Mouse (Mus musculus): ENCODE measurements at regions not wholly inside any gene's neighbourhood (a gene's known extent, or its start where the extent isn't known, plus 50 kb on each side); places are given as distances from the start of the nearest gene placed in this dataset.

DNA sequence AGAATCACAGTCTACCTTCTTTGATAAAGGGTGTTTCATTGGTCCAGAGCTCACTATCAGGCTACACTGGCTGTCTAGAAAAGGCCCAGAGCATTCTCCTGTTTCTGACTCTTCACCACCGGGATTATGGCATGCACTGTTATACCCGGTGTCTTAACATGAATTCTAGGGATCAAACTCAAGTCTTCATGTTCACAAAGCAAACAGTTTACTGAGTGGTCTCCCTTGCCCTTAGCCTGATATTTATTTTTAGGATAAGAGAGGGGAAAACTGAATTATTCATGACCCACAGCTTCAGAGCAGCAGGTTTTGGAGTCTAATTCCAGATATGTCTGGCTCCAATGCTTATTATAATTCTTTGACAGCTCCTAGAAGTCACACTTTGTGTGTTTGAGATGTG is 596.0 kb upstream of the Gm26657 start:
- DNase-seq, result no peak
- TF ChIP-seq CTCF (IDR thresholded peaks at IDR 0.05), result no peak

DNA sequence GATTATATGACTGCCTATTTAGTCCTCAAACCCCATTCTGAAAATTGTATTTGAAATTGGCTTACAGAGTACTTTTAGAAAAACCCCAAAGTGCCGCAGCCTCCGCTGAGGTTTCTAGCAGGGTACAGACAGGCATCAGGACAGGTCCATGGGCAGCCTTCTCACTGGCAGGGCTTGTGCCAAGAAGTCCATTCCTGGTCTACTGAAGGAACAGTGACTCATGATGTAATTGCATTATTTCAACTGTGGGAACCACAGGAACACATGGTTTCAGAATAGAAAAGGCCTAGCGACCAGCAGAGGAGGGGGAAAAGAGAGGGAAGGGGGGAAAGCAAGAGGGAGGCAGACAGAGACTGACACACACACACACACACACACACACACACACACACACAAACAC is 603.0 kb upstream of the Gm26657 start:
- intact Hi-C loops (cut with DNase I), result no loop called here
- DNase-seq, result no peak
- TF ChIP-seq CTCF (IDR thresholded peaks at IDR 0.05), result no peak
- Histone ChIP-seq H3K27ac (no peak overlapping the region), H3K4me3 (no peak overlapping the region)

More for the DNA sequence above, 596.0 kb upstream of the Gm26657 start:
- H3K27ac ChIP-seq, result no peak overlapping the region
- H3K4me3 ChIP-seq, result no peak overlapping the region
- intact Hi-C loops (cut with DNase I), result no loop called here

DNA sequence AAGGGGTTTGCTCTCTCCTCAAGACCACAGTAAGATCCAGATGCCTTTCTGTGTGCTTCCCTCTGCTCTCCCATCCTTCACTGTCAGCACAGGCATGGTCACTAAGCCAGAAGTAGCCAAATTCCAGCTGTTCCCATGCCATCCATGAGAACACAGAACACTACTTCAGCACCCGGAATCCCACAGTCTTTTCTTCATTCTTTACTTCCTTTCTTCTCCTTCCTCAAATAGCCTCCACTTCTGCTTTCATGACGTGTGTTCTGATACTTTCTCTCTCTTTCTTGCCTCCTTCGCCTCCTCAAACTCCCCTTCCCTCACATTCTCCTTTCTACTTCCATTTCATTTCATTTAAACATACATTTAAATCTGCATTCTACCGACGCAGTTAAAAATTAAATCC is 602.1 kb upstream of the Klf4 start:
- no peak for DNase-seq
- no peak for TF ChIP-seq CTCF (IDR thresholded peaks at IDR 0.05)
- no peak overlapping the region for H3K4me3 ChIP-seq
- intact Hi-C loops (cut with DNase I), result no loop called here
- H3K27ac ChIP-seq, result no peak overlapping the region

DNA sequence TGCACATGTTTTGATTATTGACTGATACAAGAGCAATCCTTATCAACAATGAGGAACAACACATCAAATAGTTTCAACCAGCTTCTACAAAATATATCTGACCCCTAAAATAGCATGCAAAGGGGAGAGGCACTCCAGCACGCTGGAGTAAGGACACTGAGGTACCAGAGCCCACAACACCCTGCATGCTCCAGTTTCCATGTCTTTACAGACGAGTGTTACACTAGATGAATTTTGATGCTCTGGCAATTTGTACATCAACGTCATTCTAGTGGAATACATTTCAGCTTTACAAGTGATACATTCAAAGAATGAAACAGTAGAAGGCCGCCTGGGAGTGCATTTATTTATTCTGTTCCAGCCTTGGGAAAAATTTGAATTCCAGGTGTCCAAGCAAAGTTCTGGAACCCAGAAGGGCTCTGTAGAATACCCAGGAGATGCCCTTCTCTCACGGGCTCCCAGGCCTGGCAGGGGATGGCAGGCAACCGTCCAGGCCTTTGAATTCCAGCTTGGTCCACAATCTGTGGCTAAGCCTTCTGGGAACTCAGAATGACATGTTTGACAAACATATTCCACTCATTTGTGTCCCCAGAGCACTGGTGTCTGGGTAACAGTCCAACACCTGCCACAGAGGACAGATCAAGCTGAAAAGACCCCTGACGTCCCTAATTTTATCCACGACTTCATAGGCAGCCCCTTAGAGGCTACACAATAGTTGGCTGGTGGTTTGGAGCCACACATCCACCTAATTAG is 595.6 kb upstream of the Klf4 start:
- intact Hi-C loops (cut with DNase I), result no loop called here
- no peak for DNase-seq
- Histone ChIP-seq H3K27ac (no peak overlapping the region), H3K4me3 (no peak overlapping the region)
- no peak for TF ChIP-seq CTCF (IDR thresholded peaks at IDR 0.05)

DNA sequence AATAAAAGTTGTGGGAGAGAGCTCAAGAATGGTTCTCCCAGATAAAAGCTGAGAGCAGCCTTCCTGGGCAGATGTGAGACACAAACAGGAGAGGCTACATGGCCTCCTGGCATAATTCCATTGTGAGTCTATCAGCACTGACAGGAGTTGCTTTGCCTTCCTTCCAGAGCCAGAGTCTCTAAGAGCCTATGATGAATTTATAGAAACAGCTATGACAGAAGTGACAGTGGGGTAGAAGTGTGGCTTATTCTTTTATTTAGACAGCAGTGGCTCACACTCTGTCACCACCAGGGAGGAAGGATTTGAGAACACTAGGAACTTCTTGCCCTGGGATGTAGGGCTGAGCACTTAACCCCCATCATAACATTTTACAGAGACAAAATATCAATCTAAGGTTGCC is 592.2 kb upstream of the Klf4 start:
- intact Hi-C loops (cut with DNase I), result no loop called here
- DNase-seq, result no peak
- TF ChIP-seq CTCF (IDR thresholded peaks at IDR 0.05), result no peak
- no peak overlapping the region for H3K27ac ChIP-seq
- no peak overlapping the region for H3K4me3 ChIP-seq

DNA sequence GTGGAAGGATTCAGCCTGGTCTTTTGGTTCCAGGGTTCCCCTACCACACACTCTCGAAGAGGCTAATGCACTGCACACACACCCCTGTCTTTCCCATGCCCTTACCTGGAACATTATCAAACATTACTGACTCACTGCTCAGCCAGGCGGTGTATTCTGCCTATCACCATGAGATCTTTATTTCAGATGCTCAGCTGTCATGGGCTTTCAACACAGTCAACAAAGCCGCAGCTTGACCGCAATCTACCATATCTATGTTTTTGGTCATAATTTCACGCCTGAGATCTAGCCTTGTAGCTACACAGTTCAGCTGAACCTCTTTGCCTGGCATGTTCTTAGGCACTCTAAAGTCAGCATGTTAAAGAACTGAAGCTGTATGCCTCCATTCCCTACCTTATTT is 589.9 kb upstream of the Klf4 start:
- no peak overlapping the region for H3K27ac ChIP-seq
- TF ChIP-seq CTCF (IDR thresholded peaks at IDR 0.05), result no peak
- no peak for DNase-seq
- intact Hi-C loops (cut with DNase I), result no loop called here
- H3K4me3 ChIP-seq, result no peak overlapping the region

DNA sequence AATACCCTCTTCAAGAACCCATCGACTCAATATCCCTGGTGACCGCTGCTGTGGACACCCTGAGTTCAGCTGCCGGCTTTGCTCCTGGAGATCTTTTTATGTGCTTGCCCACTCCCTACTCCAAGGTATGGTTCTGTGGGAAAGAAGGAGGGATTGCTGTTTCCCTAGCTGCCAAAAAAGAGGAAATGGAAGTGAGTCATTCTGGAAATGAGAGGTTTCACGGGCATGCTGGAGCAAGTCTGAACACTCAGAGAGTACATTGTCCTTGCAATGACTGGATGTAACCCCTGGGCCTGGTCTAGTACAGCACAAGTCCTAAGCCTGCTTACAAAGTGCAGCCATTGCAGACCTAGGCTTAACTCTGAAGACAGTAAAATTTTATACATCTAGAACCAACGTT is 589.4 kb upstream of the Klf4 start:
- TF ChIP-seq CTCF (IDR thresholded peaks at IDR 0.05), result no peak
- Histone ChIP-seq H3K27ac (no peak overlapping the region), H3K4me3 (no peak overlapping the region)
- intact Hi-C loops (cut with DNase I), result no loop called here
- DNase-seq, result no peak

DNA sequence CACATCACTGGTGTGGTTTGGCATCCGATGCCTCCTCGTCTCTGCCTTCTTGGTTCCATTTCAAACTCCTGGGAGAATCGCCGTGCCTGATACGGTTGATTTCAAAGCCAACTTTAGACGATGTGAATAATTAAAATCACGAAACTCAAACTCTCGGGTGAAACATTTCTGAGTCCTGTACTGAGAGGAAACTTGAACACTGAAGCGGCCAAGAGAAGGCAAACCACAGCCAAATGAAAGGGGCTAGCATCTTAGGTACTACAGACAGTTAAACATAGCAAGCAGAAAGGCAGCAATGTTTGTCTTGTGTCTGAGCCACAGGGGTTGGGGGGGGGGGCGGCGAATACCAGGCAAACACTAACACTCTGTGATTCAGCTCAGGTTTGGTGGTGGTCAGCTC is 588.1 kb upstream of the Klf4 start:
- TF ChIP-seq CTCF (IDR thresholded peaks at IDR 0.05), result no peak
- intact Hi-C loops (cut with DNase I), result no loop called here
- H3K27ac ChIP-seq, result no peak overlapping the region

DNA sequence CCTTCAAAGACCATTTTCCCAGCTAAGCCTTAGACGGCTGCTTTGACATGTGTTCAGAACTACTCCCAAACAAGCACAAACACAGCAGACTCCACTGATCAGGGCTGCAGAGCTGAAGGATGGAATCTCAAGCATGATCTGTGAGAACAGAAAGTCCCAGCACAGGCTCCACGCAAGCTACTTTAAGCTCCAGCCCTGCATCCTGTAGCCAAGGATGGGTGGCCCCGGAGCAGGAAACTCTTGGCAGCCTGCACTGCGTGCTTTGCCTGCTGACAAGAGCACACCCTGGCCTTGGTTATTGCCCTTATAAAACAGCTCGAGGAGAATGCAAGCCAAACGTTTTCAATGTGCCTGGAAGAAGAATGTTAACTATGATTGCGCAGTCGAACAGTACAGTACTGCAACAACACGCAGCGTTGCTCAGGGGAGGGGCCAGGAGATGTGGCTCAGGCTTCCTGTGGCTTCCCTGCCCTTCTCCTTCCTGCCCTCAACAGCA is 581.5 kb upstream of the Klf4 start:
- DNase-seq, result peak; percentile 93
- intact Hi-C loops (cut with DNase I), result loop anchor here (2.0 to 10.0 kb wide), 4 partner anchors 23 to 596 kb away; partner anchors contain the start of gene Klf4
- H3K4me3 ChIP-seq, result peak overlapping the region; percentile 41
- TF ChIP-seq CTCF (IDR thresholded peaks at IDR 0.05), result no peak
- peak overlapping the region; percentile 93 for H3K27ac ChIP-seq

More for the DNA sequence above, 588.1 kb upstream of the Klf4 start:
- DNase-seq, result no peak
- H3K4me3 ChIP-seq, result no peak overlapping the region

DNA sequence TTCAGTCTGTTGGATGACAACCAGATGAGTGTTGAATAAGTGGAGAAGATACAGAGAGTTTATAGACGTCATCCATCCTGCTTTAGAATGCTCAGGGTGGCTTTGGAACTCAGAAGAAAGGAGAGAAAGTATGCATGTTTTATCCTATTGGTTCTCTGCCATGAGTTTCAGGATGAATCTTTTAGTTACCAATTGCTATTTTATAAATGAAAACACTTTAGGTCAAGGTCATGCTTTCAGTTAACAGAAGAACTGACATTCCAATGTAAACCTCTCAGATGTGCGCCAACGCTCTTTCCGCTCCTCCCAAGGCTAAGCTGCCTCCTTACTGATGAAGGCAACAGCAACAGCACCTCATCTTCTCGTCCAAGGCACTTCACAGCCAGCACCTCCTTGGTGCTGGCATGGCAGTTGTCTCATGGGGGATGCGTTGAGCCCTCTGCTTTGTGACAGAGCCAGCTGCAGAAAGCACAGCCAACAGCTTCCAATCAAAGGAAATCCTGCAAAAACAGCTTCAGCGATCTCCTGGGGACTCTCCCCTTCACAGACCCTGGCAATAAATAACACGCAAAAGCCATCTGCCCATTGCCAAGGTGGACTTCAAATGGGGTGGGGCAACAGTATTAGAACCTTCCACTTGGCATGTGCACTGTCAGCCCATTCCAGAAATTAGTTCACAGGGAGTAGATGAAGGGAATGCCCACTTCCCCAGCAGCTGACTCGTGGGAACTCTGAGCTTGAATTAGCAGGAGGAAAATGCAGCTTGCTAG is 580.9 kb upstream of the Klf4 start:
- peak; percentile 60 for DNase-seq
- Histone ChIP-seq H3K27ac (peak overlapping the region; percentile 93), H3K4me3 (peak overlapping the region; percentile 41)
- intact Hi-C loops (cut with DNase I), result loop anchor here (2.0 to 10.0 kb wide), 4 partner anchors 22 to 596 kb away; partner anchors contain the start of gene Klf4
- TF ChIP-seq CTCF (IDR thresholded peaks at IDR 0.05), result no peak

DNA sequence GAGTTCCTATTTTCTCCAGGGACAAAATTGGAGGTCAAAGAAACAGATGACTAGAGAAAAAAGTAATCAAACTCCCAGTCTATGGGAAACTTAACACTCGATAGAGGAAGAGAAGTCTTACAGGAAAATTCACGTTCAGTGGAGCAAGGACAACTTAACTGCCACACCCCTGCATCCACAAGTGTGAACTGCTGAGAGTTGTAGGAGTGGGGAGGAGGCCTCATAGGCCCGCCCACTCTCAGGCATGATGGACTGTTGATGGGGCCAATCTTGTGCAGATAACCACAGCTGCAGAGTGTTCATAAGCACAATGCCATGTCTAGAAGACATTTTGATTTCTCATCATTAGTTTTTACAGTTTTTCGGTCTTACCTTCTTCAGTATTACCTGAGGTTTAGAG is 574.7 kb upstream of the Klf4 start:
- H3K27ac ChIP-seq, result no peak overlapping the region
- no peak for TF ChIP-seq CTCF (IDR thresholded peaks at IDR 0.05)
- no peak for DNase-seq
- intact Hi-C loops (cut with DNase I), result no loop called here
- no peak overlapping the region for H3K4me3 ChIP-seq

DNA sequence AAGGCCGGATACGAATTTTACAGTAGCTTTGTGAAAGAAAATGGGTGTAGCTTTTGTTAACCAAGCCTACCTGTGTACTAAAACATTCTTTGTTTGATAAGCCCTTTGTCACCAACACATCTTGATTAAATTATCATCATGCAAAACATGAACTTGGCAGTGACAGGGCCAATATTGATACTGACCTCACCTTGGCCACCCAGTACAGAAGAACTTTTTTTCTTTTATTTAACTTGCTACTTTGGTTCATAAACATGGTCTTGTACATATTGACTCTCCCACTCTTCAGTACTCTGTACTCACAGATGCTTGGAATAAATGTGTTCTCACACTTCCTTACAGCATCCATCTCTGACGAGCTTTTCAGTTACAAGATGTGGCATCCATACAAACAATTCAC is 570.0 kb upstream of the Klf4 start:
- no peak overlapping the region for H3K4me3 ChIP-seq
- intact Hi-C loops (cut with DNase I), result no loop called here
- no peak for DNase-seq
- no peak overlapping the region for H3K27ac ChIP-seq
- no peak for TF ChIP-seq CTCF (IDR thresholded peaks at IDR 0.05)

DNA sequence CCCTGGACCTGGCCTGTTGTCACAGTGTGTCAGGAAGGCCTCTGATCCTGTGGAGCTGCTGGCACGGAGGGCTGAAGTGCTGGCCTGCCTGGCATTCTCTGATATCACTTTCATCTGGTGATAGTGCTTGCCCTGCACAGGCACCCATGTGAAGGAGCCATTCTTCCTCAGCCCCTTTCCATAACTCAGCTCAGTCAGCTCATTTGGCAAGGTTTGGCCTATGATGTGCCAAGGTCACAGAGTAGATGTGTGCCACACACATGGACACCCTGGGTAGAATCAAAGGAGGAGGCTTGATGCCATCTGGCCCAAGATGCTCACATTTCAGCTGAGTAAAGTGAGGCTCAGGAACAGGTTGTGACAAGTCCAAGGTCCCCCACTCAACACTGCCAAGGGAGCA is 558.5 kb upstream of the Klf4 start:
- H3K27ac ChIP-seq, result peak overlapping the region; percentile 38; the same call in 1 of the 2 replicates
- DNase-seq, result peak; percentile 73
- intact Hi-C loops (cut with DNase I), result loop anchor here (2.0 kb wide), 1 partner anchor 22 kb away; no protein-coding TSS in a partner anchor
- no peak overlapping the region for H3K4me3 ChIP-seq
- TF ChIP-seq CTCF (IDR thresholded peaks at IDR 0.05), result no peak
